Mouse (Mus musculus) kidney, adult 2 months (tissue): ENCODE data around the gene Pter. TPM values are rescaled to one million over a fixed set of nuclear protein-coding genes. Genes with fewer than 3 reads are reported as not detected.

Source experiments
- DNase-seq: peaks from one replicate; pipeline ENCODE4 v3.0.0; 2021
- H3K27ac ChIP-seq: fragments of 200-500 bp; 2 replicates; pipeline ENCODE4 v1.5.1; 2012; ENCODE audit warnings: low read depth, low read length, control low read depth, inconsistent platforms; ENCODE audit not compliant: insufficient read depth
- H3K27me3 ChIP-seq: fragments of 200-500 bp; replicated peaks from 2 replicates; pipeline ENCODE4 v1.6.1; 2012; ENCODE audit warnings: mild to moderate bottlenecking, moderate library complexity, low read length, inconsistent platforms; ENCODE audit not compliant: control insufficient read depth, insufficient read depth
- H3K36me3 ChIP-seq: fragments of 200-500 bp; 2 replicates; pipeline ENCODE4 v1.6.1; 2012; ENCODE audit warnings: mild to moderate bottlenecking, moderate library complexity, low read length, inconsistent platforms; ENCODE audit not compliant: control insufficient read depth, insufficient read depth
- H3K4me1 ChIP-seq: fragments of 200-500 bp; 2 replicates; pipeline ENCODE4 v1.6.1; 2011; ENCODE audit warnings: low read length; ENCODE audit not compliant: control insufficient read depth, insufficient read depth
- H3K4me3 ChIP-seq: fragments of 200-500 bp; 2 replicates; pipeline ENCODE4 v1.5.1; 2011; ENCODE audit warnings: mild to moderate bottlenecking, low read depth, low read length, control low read depth; ENCODE audit not compliant: insufficient read depth
- CTCF ChIP-seq: fragments of 200-500 bp; conservative IDR thresholded peaks from 2 replicates; pipeline ENCODE4 v1.5.1; 2011; ENCODE audit warnings: low read depth, mild to moderate bottlenecking, control low read depth, low read length, moderate library complexity, mixed read lengths; ENCODE audit not compliant: insufficient read depth, insufficient read length
- POLR2A ChIP-seq: fragments of 200-500 bp; IDR thresholded peaks from one replicate; pipeline ENCODE4 v1.6.1; 2011; ENCODE audit warnings: low read depth, low read length, control low read depth
- WGBS: fragments of 180-500 bp; shearing (Covaris S2); methylation state at CpG from one replicate; pipeline ENCODE4 v1.1.7; 2018; 5-methylcytosine and 5-hydroxymethylcytosine counted together
- polyA plus RNA-seq: library from polyadenylated mRNA; depleted of rRNA; stranded (reverse); fragments of >200 nt; gene quantifications from 2 replicates; pipeline ENCODE4 v1.2.3, GENCODE M21; 2012; rRNA removed

Pter gene
- polyA plus RNA-seq, 1 experiment: 276 TPM

GRCm38 (mm10) chr2:13038772-13039171, 114.9 kb downstream of the Pter start:
- 58% methylated on average over 3 of the region's 3 CpGs for WGBS
- Histone ChIP-seq H3K27me3 (no peaks in the 10 kb centered on the region), H3K36me3 (no peaks in the 10 kb centered on the region), H3K4me3 (no peak overlapping the region), H3K27ac (no peak overlapping the region), H3K4me1 (0 out of 2 replicates have a peak, but pooled peaks cover 2% of the 10 kb centered on the region)
- DNase-seq: no peak
- no peak for TF ChIP-seq CTCF
- no peak for TF ChIP-seq POLR2A

GRCm38 (mm10) chr2:13039785-13040184, 115.9 kb downstream of the Pter start:
- H3K27ac ChIP-seq: no peak overlapping the region

GRCm38 (mm10) chr2:13044555-13044954, 120.7 kb downstream of the Pter start:
- WGBS: 91% methylated on average over 4 of the region's 4 CpGs

More at GRCm38 (mm10) chr2:13039785-13040184, 115.9 kb downstream of the Pter start:
- 91% methylated on average over 4 of the region's 4 CpGs for WGBS
- no peak for TF ChIP-seq POLR2A
- no peak for TF ChIP-seq CTCF
- Histone ChIP-seq H3K4me3 (no peak overlapping the region), H3K4me1 (0 out of 2 replicates have a peak, but pooled peaks cover 2% of the 10 kb centered on the region), H3K27me3 (no peaks in the 10 kb centered on the region), H3K36me3 (no peaks in the 10 kb centered on the region)
- DNase-seq: no peak

GRCm38 (mm10) chr2:13048649-13049048, 124.8 kb downstream of the Pter start:
- Histone ChIP-seq H3K27me3 (no peaks in the 10 kb centered on the region), H3K4me1 (no peaks in the 10 kb centered on the region), H3K36me3 (no peaks in the 10 kb centered on the region), H3K4me3 (no peak overlapping the region), H3K27ac (no peak overlapping the region)
- 85% methylated on average over 6 of the region's 6 CpGs for WGBS
- no peak for TF ChIP-seq POLR2A
- TF ChIP-seq CTCF: no peak
- no peak for DNase-seq

More at GRCm38 (mm10) chr2:13044555-13044954, 120.7 kb downstream of the Pter start:
- H3K4me1 ChIP-seq: 0 out of 2 replicates have a peak, but pooled peaks cover 2% of the 10 kb centered on the region
- TF ChIP-seq CTCF (no peak), POLR2A (no peak)
- H3K4me3 ChIP-seq: no peak overlapping the region
- H3K27me3 ChIP-seq: no peaks in the 10 kb centered on the region
- H3K27ac ChIP-seq: no peak overlapping the region
- H3K36me3 ChIP-seq: no peaks in the 10 kb centered on the region
- no peak for DNase-seq

Other genes with a start within 250 kb of the Pter start
- 0.58 and 0.68 TPM in 2 replicates for gene C1ql3, start 87.8 kb downstream of the Pter start, polyA plus RNA-seq